Mouse (Mus musculus) brain, embryonic 14.5 days (tissue): ENCODE measurements at regions not wholly inside any gene's neighbourhood (a gene's known extent, or its start where the extent isn't known, plus 50 kb on each side); places are given as distances from the start of the nearest gene placed in this dataset.

Experiments used
- DNase-seq: peaks from one replicate; pipeline ENCODE4 v3.0.0-alpha.2; 2011; ENCODE audit warnings: low read depth
- CTCF ChIP-seq: fragments of 200-500 bp; IDR thresholded peaks from 2 replicates; pipeline ENCODE4 v1.5.1; 2012; ENCODE audit warnings: inconsistent platforms, mild to moderate bottlenecking, moderate library complexity, borderline replicate concordance; ENCODE audit not compliant: insufficient read depth, insufficient read length; ENCODE audit errors: extremely low read depth
- POLR2A ChIP-seq: fragments of 200-500 bp; IDR thresholded peaks from 2 replicates; pipeline ENCODE4 v1.6.1; 2012; ENCODE audit warnings: mild to moderate bottlenecking, inconsistent platforms, borderline replicate concordance; ENCODE audit not compliant: poor library complexity, insufficient read depth, insufficient read length, severe bottlenecking; ENCODE audit errors: extremely low read depth

GRCm38 (mm10) chr15:14418532-14418931 lies 1245.1 kb upstream of the Cdh6 start:
- TF ChIP-seq POLR2A (no peak), CTCF (peak; percentile 30; the same call in 1 of the 2 replicates)
- peak; percentile 67 for DNase-seq

- DNase-seq = no peak
- no peak for TF ChIP-seq POLR2A
- no peak for TF ChIP-seq CTCF
These were observed 1211.9 kb upstream of the Cdh6 start for GRCm38 (mm10) chr15:14385347-14385746.

GRCm38 (mm10) chr15:14378340-14378739 lies 1204.9 kb upstream of the Cdh6 start:
- TF ChIP-seq POLR2A (no peak), CTCF (no peak)
- DNase-seq = no peak
